ENCODE assay signal across 8 mouse cellular contexts in the genomic region with DNA sequence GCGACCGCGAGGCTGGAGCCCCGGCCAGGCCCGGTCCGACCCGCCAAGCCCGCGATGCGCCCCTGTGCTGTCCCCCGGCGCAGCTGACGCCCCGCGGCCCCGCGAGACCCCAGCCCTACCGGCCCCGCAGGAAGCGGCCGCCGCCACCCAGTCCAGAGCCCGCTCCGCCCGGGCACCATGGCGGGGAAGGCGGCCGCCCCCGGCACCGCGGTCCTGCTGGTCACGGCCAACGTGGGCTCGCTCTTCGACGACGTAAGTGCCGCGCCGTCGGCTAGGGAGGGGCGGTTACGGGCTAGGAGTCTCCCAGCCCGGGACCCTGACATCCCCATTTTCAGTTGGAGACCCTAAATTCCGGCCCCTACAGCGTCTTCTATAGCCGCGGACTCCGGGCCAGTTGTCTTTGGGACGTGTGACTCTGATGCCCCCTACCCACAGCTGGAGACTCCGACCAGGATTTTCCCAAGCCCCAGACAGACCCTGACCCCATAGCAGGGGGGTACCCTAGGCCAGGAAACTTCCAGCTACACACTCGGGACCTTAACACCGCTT. TPM values are rescaled to one million over a fixed set of nuclear protein-coding genes. Genes with fewer than 3 reads are reported as not detected.
DNase-seq lines count a peak whose midpoint lies in the region; ATAC-seq and TF ChIP-seq lines count a peak whose summit lies in the region.

No protein-coding gene starts in this region.

- peak; percentile 4; the same call in 1 of the 2 replicates for TF ChIP-seq POLR2A in testis, adult 2 months (IDR thresholded peaks at IDR 0.05; ENCODE audit: control insufficient read depth, low read depth, low read length)

- WGBS in hindbrain, embryonic 11.5 days = under 1% methylated on average over 37 of the region's 53 CpGs
- under 1% methylated on average over 53 of the region's 53 CpGs for WGBS in liver, embryonic 14.5 days (ENCODE audit: insufficient replicate concordance)
- WGBS in stomach, embryonic 14.5 days = under 1% methylated on average over 48 of the region's 53 CpGs

- no peaks in the 10 kb centered on the region for H3K9me3 ChIP-seq in hindbrain, embryonic 11.5 days (ENCODE audit: control insufficient read depth, low read length)
- no peaks in the 10 kb centered on the region for H3K9me3 ChIP-seq in liver, embryonic 14.5 days (ENCODE audit: control insufficient read depth, low read length)
- no peaks in the 10 kb centered on the region for H3K9me3 ChIP-seq in stomach, embryonic 14.5 days (ENCODE audit: control insufficient read depth, low read depth, low read length)

- no peaks in the 10 kb centered on the region for H3K27me3 ChIP-seq in testis, adult 2 months (ENCODE audit: control insufficient read depth, insufficient read depth, low read length)
- no peaks in the 10 kb centered on the region for H3K27me3 ChIP-seq in hindbrain, embryonic 11.5 days (ENCODE audit: control insufficient read depth, insufficient read depth, low read length)
- H3K27me3 ChIP-seq in liver, embryonic 14.5 days (ENCODE audit: control insufficient read depth, insufficient read depth, low read length) = no peaks in the 10 kb centered on the region
- H3K27me3 ChIP-seq in stomach, embryonic 14.5 days (ENCODE audit: control insufficient read depth, insufficient read depth, low read length) = no peaks in the 10 kb centered on the region

- H3K4me3 ChIP-seq in testis, adult 2 months (ENCODE audit: control insufficient read depth, low read depth, low read length) = peak overlapping the region; percentile 88
- H3K4me3 ChIP-seq in hindbrain, embryonic 11.5 days (ENCODE audit: low read depth, low read length) = peak overlapping the region; percentile 75
- peak overlapping the region; percentile 57 to 73 for H3K4me3 ChIP-seq in liver, embryonic 14.5 days (ENCODE audit: insufficient read depth in 1 of 2, low read depth in 2 of 2, low read length in 2 of 2)
- peak overlapping the region; percentile 88 for H3K4me3 ChIP-seq in stomach, embryonic 14.5 days (ENCODE audit: low read depth, low read length)

- no peaks in the 10 kb centered on the region for H3K36me3 ChIP-seq in testis, adult 2 months (ENCODE audit: control insufficient read depth, insufficient read depth, low read length)
- no peaks in the 10 kb centered on the region for H3K36me3 ChIP-seq in hindbrain, embryonic 11.5 days (ENCODE audit: control insufficient read depth, insufficient read depth, low read length)
- no peaks in the 10 kb centered on the region for H3K36me3 ChIP-seq in liver, embryonic 14.5 days (replicated peaks; ENCODE audit: control insufficient read depth, insufficient read depth, low read depth)
- H3K36me3 ChIP-seq in stomach, embryonic 14.5 days (ENCODE audit: control insufficient read depth, insufficient read depth, low read length) = no peaks in the 10 kb centered on the region

- peak; percentile 38 for DNase-seq in adrenal gland, postnatal 25 days
- no peak for DNase-seq in adrenal gland, postnatal 10 days
- DNase-seq in testis, postnatal 10 days (ENCODE audit: low spot score) = no peak
- DNase-seq in hindbrain, embryonic 11.5 days (ENCODE audit: low spot score) = peak; percentile 62
- no peak for DNase-seq in liver, embryonic 14.5 days (ENCODE audit: low read depth in 3 of 3, low spot score in 3 of 3)
- DNase-seq in gastrocnemius, adult 8-10 months (ENCODE audit: low spot score in 2 of 2) = no peak

- peak; percentile 78 for ATAC-seq in hindbrain, embryonic 11.5 days (ENCODE audit: low FRiP score)
- peak; percentile 12 for ATAC-seq in liver, embryonic 14.5 days (ENCODE audit: insufficient read depth)
- peak; percentile 30 for ATAC-seq in stomach, embryonic 14.5 days (ENCODE audit: insufficient number of reproducible peaks, insufficient read depth, low FRiP score, low read depth)

- no peak for TF ChIP-seq CTCF in testis, adult 2 months (IDR thresholded peaks at IDR 0.05; ENCODE audit: control insufficient read depth, insufficient read depth, insufficient replicate concordance, low read depth, low read length)
- no peak for TF ChIP-seq CTCF in liver, embryonic 14.5 days (IDR thresholded peaks at IDR 0.05; ENCODE audit: low read depth)

- no peak for TF ChIP-seq EP300 in liver, embryonic 14.5 days (IDR thresholded peaks at IDR 0.05; ENCODE audit: low read depth)

- peak overlapping the region; percentile 80 for H3K9ac ChIP-seq in hindbrain, embryonic 11.5 days (ENCODE audit: low read depth, low read length)
- H3K9ac ChIP-seq in liver, embryonic 14.5 days (replicated peaks) = peak overlapping the region; percentile 80
- H3K9ac ChIP-seq in stomach, embryonic 14.5 days (replicated peaks; ENCODE audit: low read depth, low read length) = peak overlapping the region; percentile 96

- peak overlapping the region; percentile 84 for H3K4me2 ChIP-seq in hindbrain, embryonic 11.5 days (replicated peaks; ENCODE audit: low read depth, low read length)
- peak overlapping the region; percentile 91 for H3K4me2 ChIP-seq in liver, embryonic 14.5 days (ENCODE audit: low read depth)
- H3K4me2 ChIP-seq in stomach, embryonic 14.5 days (replicated peaks; ENCODE audit: low read depth, low read length) = peak overlapping the region; percentile 60

- H3K27ac ChIP-seq in testis, adult 2 months (ENCODE audit: control insufficient read depth, insufficient read depth, low read depth, low read length) = peak overlapping the region; percentile 79
- peak overlapping the region; percentile 59; the same call in 1 of the 2 replicates for H3K27ac ChIP-seq in hindbrain, embryonic 11.5 days (ENCODE audit: low read depth, low read length)
- H3K27ac ChIP-seq in liver, embryonic 14.5 days = no peak overlapping the region
- H3K27ac ChIP-seq in stomach, embryonic 14.5 days (ENCODE audit: low read length) = peak overlapping the region; percentile 63; the same call in 1 of the 2 replicates

- H3K4me1 ChIP-seq in testis, adult 2 months (ENCODE audit: control insufficient read depth, insufficient read depth, low read length) = peaks cover 19% of the 10 kb centered on the region
- no peaks in the 10 kb centered on the region for H3K4me1 ChIP-seq in hindbrain, embryonic 11.5 days (replicated peaks; ENCODE audit: control insufficient read depth, insufficient read depth, low read length)
- H3K4me1 ChIP-seq in liver, embryonic 14.5 days (replicated peaks; ENCODE audit: control insufficient read depth in 2 of 2, insufficient read depth in 2 of 2, low read length in 1 of 2) = peaks cover 3 to 10% of the 10 kb centered on the region in 2 experiments; a peak in 3 of 4 replicates
- H3K4me1 ChIP-seq in stomach, embryonic 14.5 days (ENCODE audit: control insufficient read depth, insufficient read depth, low read length) = peaks cover 38% of the 10 kb centered on the region

RNA-seq across cellular contexts. Expression of a gene that starts 0.4 kb away (rescaled TPM):
- total RNA-seq in adrenal gland, postnatal 25 days (2021) = 67.4 and 93.7 TPM in 2 replicates
- total RNA-seq in adrenal gland, postnatal 10 days (2021) = 10 to 100 TPM; 59.4 to 64.1 TPM
- 37.9 and 41.4 TPM in 2 replicates for polyA plus RNA-seq in testis, adult 2 months (2012; rRNA removed)
- 24.1 and 24.2 TPM in 2 replicates for polyA plus RNA-seq in hindbrain, embryonic 11.5 days (2014; fragmentation: Nextera tagmentation; extraction: Ambion mirVana)
- 1.8 and 2.4 TPM in 2 replicates for polyA plus RNA-seq in liver, embryonic 14.5 days (2012; rRNA removed)
- 3.5 and 5.0 TPM in 2 replicates for polyA plus RNA-seq in liver, embryonic 14.5 days (2014; fragmentation: Nextera tagmentation; extraction: Ambion mirVana)
- 46.2 and 51.9 TPM in 2 replicates for polyA plus RNA-seq in stomach, embryonic 14.5 days (2014; fragmentation: Nextera tagmentation; extraction: Ambion mirVana)
- 10 to 100 TPM; 74.7 to 91.2 (median 87.5) TPM for total RNA-seq in gastrocnemius, adult 8-10 months (2022)

Comparison
In these comparisons a context has a peak if more than half of its experiments do, and no peak if none do; other contexts are left out.
1. DNase-seq: peak in adrenal gland, postnatal 25 days (single experiment) and hindbrain, embryonic 11.5 days (single experiment); none in adrenal gland, postnatal 10 days (single experiment), testis, postnatal 10 days (single experiment), liver, embryonic 14.5 days (0 of 3) and gastrocnemius, adult 8-10 months (0 of 2).
2. ATAC-seq: peak in every context shown above with its lines; median percentile 78 in hindbrain, embryonic 11.5 days; 30 in stomach, embryonic 14.5 days; 12 in liver, embryonic 14.5 days.
3. Peak in every context shown above with its lines, with median percentiles within 50 percentile points of each other: H3K4me3 ChIP-seq, H3K4me2 ChIP-seq and H3K9ac ChIP-seq.